Mouse (Mus musculus): Measurements from ENCODE around the gene Lars2. TPM values are rescaled to one million over a fixed set of nuclear protein-coding genes. Genes with fewer than 3 reads are reported as not detected.
"Not testable (repeated sequence)": the region's sequence is repeated elsewhere in the genome, so short reads cannot be mapped to it uniquely, and the experiment has no call there.

Gene Lars2
- polyA plus RNA-seq (2016; fragmentation: Nextera tagmentation; extraction: Ambion mirVana): 701 and 878 TPM in 2 replicates

DNA sequence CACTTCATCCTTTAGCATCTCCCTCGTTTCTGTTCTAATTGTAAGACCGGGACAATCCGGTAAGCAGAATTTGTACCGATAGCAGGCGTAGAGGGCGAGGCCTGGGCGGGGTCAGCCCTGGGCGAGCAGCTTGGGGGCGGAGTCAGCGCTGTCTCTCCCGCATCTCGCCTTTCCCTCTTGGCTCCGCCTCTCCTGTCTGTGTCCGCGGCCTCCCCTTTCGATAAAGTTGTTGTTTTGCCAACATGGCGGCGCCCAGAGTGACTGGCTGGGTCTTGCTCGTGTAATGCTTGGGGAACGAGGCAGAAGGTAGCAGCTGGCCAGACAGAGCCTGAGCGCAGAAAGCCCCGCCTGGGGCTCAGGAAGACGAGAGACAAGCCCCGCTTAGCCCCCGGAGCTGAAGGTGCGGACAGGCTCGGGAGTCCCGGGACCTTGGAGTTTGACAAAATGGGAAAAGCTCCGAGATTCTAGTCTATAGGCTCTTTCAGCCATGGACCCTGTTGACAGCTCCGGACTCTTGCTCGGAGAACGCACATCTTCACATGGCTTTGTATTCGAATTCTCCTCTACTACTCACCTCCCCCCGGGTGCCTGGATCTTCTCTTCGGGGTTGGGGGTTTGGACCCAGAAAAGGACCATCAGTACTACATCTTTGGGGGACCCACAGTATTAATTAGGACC is at the start of gene Lars2:
Gene Lars2 (plus strand): TSS at position 220 of the 678 bp plus-strand sequence.
- Histone ChIP-seq H3K36me3 (replicated peaks) (peaks cover 3% of the 10 kb centered on the region), H3K27ac (peak within 1 kb of the TSS; percentile 91), H3K4me1 (peaks cover 22% of the 10 kb centered on the region), H3K4me3 (peak within 1 kb of the TSS; percentile 85), H3K27me3 (ENCODE audit: poor library complexity, severe bottlenecking) (no peaks in the 10 kb centered on the region), H3K9me3 (no peaks in the 10 kb centered on the region)
- DNase-seq (ENCODE audit: extremely low spot score, low spot score): peak; percentile 94
- WGBS: under 1% methylated on average over 35 of the region's 35 CpGs

DNA sequence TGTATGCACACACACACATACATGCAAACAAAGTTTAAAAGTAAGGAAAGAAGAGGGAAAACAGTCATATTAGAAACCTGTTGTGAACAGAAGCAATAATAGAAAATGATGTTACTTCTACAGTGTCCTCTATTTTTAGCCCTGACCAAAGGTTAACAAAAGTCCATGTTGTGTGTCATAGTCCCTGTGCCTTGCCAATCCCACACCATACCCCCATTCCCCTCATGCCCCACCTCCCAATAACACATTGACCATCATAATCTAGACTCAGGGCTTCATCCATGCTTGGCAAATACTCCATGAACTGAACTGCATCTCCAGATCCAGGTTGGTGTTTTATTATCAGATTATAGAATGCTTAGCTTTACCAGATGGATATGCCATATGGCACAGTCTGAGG is 40.6 kb upstream of the Lars2 start:
- no peak overlapping the region for H3K4me3 ChIP-seq
- no peaks in the 10 kb centered on the region for H3K4me1 ChIP-seq
- no peak for DNase-seq (ENCODE audit: extremely low spot score, low spot score)
- H3K36me3 ChIP-seq (replicated peaks): no peaks in the 10 kb centered on the region
- no peaks in the 10 kb centered on the region for H3K9me3 ChIP-seq
- no peak overlapping the region for H3K27ac ChIP-seq
- no peaks in the 10 kb centered on the region for H3K27me3 ChIP-seq (ENCODE audit: poor library complexity, severe bottlenecking)

DNA sequence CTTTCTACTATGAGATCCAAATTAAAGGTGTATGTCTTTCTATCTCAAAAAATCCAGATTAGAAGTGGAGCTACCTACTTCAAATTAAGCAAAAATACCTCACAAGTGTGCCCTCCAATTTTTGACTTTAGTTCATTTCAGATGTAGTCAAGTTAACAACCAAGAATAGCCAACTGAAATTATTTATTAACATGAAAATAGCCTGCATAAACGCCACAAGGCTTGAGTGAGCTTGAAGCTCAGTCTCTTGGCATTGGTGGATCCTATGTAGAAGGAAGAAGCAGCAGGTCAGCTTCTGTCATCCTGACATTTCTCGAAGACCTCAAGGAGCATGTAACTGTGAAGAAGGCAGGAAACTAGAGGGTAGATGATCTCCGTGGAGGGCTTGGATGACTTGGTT is 38.4 kb upstream of the Lars2 start:
- Histone ChIP-seq H3K27ac (no peak overlapping the region), H3K36me3 (replicated peaks) (no peaks in the 10 kb centered on the region), H3K4me3 (no peak overlapping the region), H3K27me3 (ENCODE audit: poor library complexity, severe bottlenecking) (no peaks in the 10 kb centered on the region), H3K4me1 (no peaks in the 10 kb centered on the region), H3K9me3 (no peaks in the 10 kb centered on the region)
- 91% methylated on average over 3 of the region's 3 CpGs for WGBS
- DNase-seq (ENCODE audit: extremely low spot score, low spot score): no peak

DNA sequence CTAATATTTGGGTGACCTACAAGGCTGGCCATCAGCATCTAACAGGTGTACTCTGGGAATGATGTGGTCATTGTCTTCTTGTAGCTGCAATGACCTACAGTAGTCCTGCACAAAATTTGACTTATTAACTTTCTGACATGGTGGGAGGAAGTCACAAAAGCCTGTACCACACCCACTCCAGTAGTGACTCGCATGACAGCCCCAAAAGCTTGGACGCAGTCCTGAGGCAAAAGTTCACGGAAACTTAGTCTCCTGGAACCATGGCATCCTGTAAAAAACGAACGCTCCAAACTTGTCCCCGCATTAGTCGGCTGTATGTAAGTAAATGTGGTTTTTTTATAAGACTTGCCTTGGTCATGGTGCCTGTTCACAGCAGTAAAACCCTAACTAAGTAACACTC is 36.9 kb upstream of the Lars2 start:
- H3K4me3 ChIP-seq: no peak overlapping the region
- 94% methylated on average over 7 of the region's 7 CpGs for WGBS
- H3K9me3 ChIP-seq: no peaks in the 10 kb centered on the region
- H3K4me1 ChIP-seq: no peaks in the 10 kb centered on the region
- DNase-seq (ENCODE audit: extremely low spot score, low spot score): no peak
- no peaks in the 10 kb centered on the region for H3K27me3 ChIP-seq (ENCODE audit: poor library complexity, severe bottlenecking)
- no peaks in the 10 kb centered on the region for H3K36me3 ChIP-seq (replicated peaks)
- H3K27ac ChIP-seq: no peak overlapping the region

DNA sequence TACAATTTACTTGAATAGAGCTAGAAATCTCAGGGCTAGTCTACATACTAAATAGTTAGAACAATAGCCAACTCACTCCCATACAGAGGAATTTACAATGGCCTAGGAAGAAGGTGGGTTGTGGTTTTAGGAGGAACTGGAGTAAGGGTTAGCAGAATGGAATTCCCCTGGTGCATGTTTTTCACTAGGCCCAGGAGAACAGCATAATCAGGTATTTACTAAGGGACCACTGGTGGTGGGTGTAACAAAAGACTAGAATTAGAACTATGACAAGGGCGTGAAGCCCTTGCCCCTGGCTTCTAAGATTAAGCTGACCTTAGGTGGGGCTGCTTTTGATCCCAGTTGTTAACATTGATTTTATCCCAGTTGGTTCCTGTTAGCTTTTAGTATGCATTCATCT is 36.5 kb upstream of the Lars2 start:
- H3K4me1 ChIP-seq; H3K4me3 ChIP-seq; H3K27me3 ChIP-seq (ENCODE audit: poor library complexity, severe bottlenecking); DNase-seq (ENCODE audit: extremely low spot score, low spot score); H3K36me3 ChIP-seq (replicated peaks); H3K27ac ChIP-seq; H3K9me3 ChIP-seq: not testable (repeated sequence)
- 60% methylated on average over 1 of the region's 1 CpGs for WGBS

DNA sequence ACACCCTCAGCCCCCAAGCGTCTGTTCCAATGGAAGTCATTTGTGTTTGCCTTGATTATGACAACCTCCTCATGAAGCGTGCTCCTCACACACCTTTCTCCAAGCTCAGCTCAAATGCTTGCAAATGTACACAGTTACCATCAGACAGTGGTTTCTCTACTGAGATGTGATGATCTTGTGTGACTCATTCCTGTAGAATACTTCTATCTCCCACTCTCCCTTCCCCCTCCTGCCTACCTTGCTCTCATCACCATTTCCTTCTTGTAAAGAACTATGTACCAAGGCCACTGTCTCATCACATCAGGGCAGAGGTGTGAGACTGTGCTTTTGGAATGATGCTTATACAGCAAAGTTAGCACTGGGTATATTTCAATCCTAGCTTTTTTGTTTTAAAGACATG is 33.2 kb upstream of the Lars2 start:
- H3K27me3 ChIP-seq (ENCODE audit: poor library complexity, severe bottlenecking): no peaks in the 10 kb centered on the region
- DNase-seq (ENCODE audit: extremely low spot score, low spot score): no peak
- H3K4me3 ChIP-seq: no peak overlapping the region
- no peaks in the 10 kb centered on the region for H3K9me3 ChIP-seq
- peaks cover 7% of the 10 kb centered on the region for H3K4me1 ChIP-seq
- 84% methylated on average over 2 of the region's 2 CpGs for WGBS
- no peaks in the 10 kb centered on the region for H3K36me3 ChIP-seq (replicated peaks)
- no peak overlapping the region for H3K27ac ChIP-seq

DNA sequence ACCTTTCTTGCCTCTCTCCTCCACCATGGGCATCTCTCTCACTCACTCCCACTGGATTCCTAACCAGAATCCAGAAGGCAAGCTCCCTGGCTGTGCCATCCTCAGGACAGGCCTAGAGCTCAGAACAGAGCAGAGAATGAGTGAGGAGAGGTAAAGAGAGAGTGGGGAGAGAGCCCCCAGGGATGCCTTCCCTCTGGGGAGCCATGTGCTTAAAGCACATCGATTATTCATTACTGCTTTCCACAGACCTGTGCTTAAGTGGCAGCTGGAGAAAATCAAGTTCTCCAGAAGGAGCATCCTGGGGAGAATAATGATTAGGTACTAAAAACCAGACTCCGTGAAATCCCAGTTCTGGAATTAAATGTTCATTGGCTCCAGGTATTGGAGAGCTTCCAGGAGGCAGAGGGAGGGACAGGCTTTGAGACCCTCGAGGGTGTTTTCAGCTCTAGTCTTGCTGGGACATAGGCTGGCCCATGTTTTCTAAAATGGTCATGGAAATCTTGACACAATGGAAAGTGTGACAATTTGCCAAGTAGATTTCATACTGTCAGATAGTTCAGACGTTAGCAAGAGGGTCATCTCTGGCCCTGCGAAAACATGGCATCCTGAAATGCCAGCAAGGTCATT is 31.6 kb upstream of the Lars2 start:
- no peak overlapping the region for H3K27ac ChIP-seq
- DNase-seq (ENCODE audit: extremely low spot score, low spot score): no peak
- no peaks in the 10 kb centered on the region for H3K9me3 ChIP-seq
- no peak overlapping the region for H3K4me3 ChIP-seq
- no peaks in the 10 kb centered on the region for H3K36me3 ChIP-seq (replicated peaks)
- 73% methylated on average over 5 of the region's 5 CpGs for WGBS
- no peaks in the 10 kb centered on the region for H3K27me3 ChIP-seq (ENCODE audit: poor library complexity, severe bottlenecking)
- peaks cover 8% of the 10 kb centered on the region for H3K4me1 ChIP-seq

DNA sequence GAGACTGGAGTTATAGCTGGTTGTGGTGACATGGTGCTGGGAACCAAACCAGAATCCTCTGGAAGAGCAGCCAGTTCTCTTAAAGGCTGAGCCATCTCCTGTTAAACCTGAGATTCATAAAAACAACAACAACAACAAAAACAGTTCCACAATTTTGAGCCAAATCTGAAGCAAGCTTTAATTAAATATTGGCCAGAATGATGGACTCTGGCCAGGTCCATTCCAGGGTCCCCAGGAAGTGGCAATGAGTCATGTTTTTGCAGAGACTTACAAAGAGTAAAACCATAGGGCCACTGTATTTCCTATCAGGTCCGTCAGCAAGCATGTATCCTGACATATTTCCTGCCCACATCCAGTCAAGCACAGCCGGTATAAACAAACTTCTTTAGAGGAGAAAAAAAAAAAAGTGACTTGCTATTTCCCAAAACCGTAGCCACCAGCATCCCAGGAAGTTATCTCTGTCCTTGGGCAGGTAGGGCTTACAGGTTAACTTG is 27.0 kb upstream of the Lars2 start:
- Histone ChIP-seq H3K27ac (no peak overlapping the region), H3K36me3 (replicated peaks) (no peaks in the 10 kb centered on the region), H3K27me3 (ENCODE audit: poor library complexity, severe bottlenecking) (no peaks in the 10 kb centered on the region), H3K9me3 (no peaks in the 10 kb centered on the region), H3K4me3 (no peak overlapping the region), H3K4me1 (peaks cover 8% of the 10 kb centered on the region)
- WGBS: 82% methylated on average over 3 of the region's 3 CpGs
- DNase-seq (ENCODE audit: extremely low spot score, low spot score): no peak

DNA sequence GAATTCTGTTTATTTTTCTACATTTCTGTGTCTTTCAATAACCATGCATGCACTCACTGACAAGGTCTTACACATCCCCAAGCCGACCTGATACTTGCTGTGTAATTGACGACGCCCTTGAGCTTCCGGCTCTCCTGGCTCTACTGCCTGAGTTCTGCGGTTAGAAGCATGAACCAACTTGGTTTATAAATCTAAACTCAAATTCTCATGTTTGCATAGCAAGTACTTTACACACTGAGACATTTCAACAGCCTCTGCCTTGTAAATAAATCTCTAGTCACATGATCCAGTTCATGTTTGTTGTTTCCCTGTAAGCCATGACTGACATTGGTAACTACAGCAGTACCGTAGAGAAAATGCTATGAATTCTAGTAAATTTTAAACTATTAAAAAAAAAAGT is 25.5 kb upstream of the Lars2 start:
- no peak for DNase-seq (ENCODE audit: extremely low spot score, low spot score)
- Histone ChIP-seq H3K27me3 (ENCODE audit: poor library complexity, severe bottlenecking) (no peaks in the 10 kb centered on the region), H3K27ac (no peak overlapping the region), H3K4me1 (peaks cover 8% of the 10 kb centered on the region), H3K4me3 (no peak overlapping the region), H3K36me3 (replicated peaks) (no peaks in the 10 kb centered on the region), H3K9me3 (no peaks in the 10 kb centered on the region)
- WGBS: 93% methylated on average over 6 of the region's 6 CpGs

DNA sequence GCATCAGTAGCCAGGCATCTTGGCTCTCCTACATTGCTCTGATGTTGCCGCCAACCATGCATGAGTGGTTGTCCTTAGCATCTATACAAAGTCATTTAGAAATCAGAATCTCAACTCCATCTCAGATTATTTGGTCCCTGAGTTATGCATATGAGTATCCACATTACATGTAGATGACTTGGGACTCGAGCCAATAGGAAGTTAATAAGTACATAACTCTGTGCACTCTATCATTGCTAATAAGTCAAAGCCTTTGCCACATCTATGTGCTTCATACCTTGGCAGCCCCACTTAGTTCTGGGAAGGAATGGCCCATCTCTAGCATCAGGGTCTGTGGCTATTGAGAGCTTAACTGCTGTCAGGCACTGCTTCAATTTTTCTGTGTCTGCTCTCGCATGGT is 23.7 kb upstream of the Lars2 start:
- WGBS: 88% methylated on average over 3 of the region's 3 CpGs
- DNase-seq (ENCODE audit: extremely low spot score, low spot score): no peak
- Histone ChIP-seq H3K27ac (no peak overlapping the region), H3K4me3 (no peak overlapping the region), H3K4me1 (peaks cover 5% of the 10 kb centered on the region), H3K27me3 (ENCODE audit: poor library complexity, severe bottlenecking) (no peaks in the 10 kb centered on the region), H3K9me3 (no peaks in the 10 kb centered on the region), H3K36me3 (replicated peaks) (no peaks in the 10 kb centered on the region)

DNA sequence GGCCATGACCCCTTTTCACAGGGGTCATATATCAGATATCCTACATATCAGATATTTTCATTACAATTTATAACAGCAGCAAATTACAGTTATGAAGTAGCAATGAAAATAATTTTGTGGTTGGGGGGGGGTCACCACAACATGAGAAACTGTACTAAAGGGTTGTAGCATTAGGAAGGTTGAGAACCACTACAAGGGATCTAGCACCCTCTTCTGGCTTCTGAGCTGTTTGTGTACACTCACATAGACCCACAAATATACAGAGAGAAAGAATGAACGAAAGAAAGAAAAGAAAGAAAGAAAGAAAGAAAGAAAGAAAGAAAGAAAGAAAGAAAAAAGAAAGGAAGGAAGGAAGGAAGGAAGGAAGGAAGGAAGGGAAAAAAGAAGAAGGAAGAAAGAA is 17.4 kb upstream of the Lars2 start:
- not testable (repeated sequence) for H3K27me3 ChIP-seq (ENCODE audit: poor library complexity, severe bottlenecking); H3K36me3 ChIP-seq (replicated peaks); H3K27ac ChIP-seq; DNase-seq (ENCODE audit: extremely low spot score, low spot score); H3K4me3 ChIP-seq; H3K4me1 ChIP-seq
- WGBS: 92% methylated on average over 1 of the region's 1 CpGs
- H3K9me3 ChIP-seq: peaks cover 22% of the 10 kb centered on the region

DNA sequence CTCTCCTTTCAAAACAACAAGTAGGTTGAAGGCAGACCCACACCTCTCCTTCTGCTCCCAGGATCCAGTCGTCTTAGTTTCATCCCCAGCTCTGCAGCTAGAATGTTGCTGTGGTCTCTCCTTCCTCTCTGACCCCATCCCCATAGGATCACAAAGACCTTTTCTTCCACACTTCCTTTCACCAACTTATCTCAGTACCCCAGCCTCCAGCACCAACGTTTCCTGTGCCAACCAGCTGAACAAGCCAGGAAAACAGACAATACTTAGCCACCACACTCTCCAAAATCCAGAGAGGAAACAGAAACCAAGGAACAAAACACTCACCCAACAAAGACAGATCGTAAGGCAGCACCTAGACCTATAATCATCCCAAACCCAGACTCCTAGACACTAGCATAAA is 6.7 kb upstream of the Lars2 start:
- H3K27ac ChIP-seq: no peak overlapping the region
- no peaks in the 10 kb centered on the region for H3K36me3 ChIP-seq (replicated peaks)
- no peaks in the 10 kb centered on the region for H3K27me3 ChIP-seq (ENCODE audit: poor library complexity, severe bottlenecking)
- H3K4me3 ChIP-seq: no peak overlapping the region
- 60% methylated on average over 3 of the region's 3 CpGs for WGBS
- no peaks in the 10 kb centered on the region for H3K9me3 ChIP-seq
- H3K4me1 ChIP-seq: no peaks in the 10 kb centered on the region
- DNase-seq (ENCODE audit: extremely low spot score, low spot score): no peak

DNA sequence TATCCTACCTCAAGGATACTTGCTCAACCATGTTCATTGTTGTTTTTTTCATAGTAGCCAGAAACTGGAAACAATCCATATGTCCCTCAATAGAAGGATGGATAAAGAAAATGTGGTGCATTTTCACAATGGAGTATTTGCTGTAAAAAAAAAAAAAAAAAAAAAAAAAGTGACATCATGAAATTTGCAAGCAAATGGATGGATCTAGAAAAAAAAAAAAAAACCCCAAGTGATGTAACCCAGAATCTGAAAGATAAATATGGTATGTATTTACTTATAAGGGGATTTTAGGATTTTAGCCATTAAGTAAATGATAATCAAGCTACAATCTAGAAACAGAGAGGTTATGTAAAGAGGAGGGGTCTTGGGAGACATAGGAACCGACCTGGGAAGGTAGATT is 1.4 kb upstream of the Lars2 start:
- H3K27ac ChIP-seq: no peak overlapping the region
- no peak overlapping the region for H3K4me3 ChIP-seq
- H3K9me3 ChIP-seq: no peaks in the 10 kb centered on the region
- peaks cover 22% of the 10 kb centered on the region for H3K4me1 ChIP-seq
- DNase-seq (ENCODE audit: extremely low spot score, low spot score): no peak
- no peaks in the 10 kb centered on the region for H3K36me3 ChIP-seq (replicated peaks)
- no peaks in the 10 kb centered on the region for H3K27me3 ChIP-seq (ENCODE audit: poor library complexity, severe bottlenecking)
- WGBS: 76% methylated on average over 1 of the region's 1 CpGs
